Mouse (Mus musculus) embryonic facial prominence, embryonic 10.5 days (tissue): ENCODE results near the gene Gm11563. TPM values are rescaled to one million over a fixed set of nuclear protein-coding genes. Genes with fewer than 3 reads are reported as not detected.
"Not testable (repeated sequence)": the region's sequence is repeated elsewhere in the genome, so short reads cannot be mapped to it uniquely, and the experiment has no call there.

ENCODE experiments used
- DNase-seq: peaks from one replicate; pipeline ENCODE4 v3.0.0-alpha.2; 2017; ENCODE audit warnings: low spot score
- H3K27ac ChIP-seq: fragments of 300-500 bp; sonication (generic); replicated peaks from 2 replicates; pipeline ENCODE4 v1.5.1; 2016; ENCODE audit warnings: mild to moderate bottlenecking
- H3K27me3 ChIP-seq: fragments of 300-500 bp; sonication (generic); replicated peaks from 2 replicates; pipeline ENCODE4 v1.6.1; 2016; ENCODE audit warnings: low read depth, mild to moderate bottlenecking; ENCODE audit not compliant: poor library complexity, severe bottlenecking
- H3K36me3 ChIP-seq: fragments of 300-500 bp; sonication (generic); replicated peaks from 2 replicates; pipeline ENCODE4 v1.6.1; 2016; ENCODE audit warnings: mild to moderate bottlenecking, moderate library complexity
- H3K4me1 ChIP-seq: fragments of 300-500 bp; sonication (generic); 2 replicates; pipeline ENCODE4 v1.6.1; 2016
- H3K4me3 ChIP-seq: fragments of 300-500 bp; sonication (generic); 2 replicates; pipeline ENCODE4 v1.5.1; 2016; ENCODE audit warnings: mild to moderate bottlenecking, moderate library complexity
- H3K9me3 ChIP-seq: fragments of 300-500 bp; sonication (generic); 2 replicates; pipeline ENCODE4 v1.6.1; 2016; ENCODE audit warnings: mild to moderate bottlenecking
- WGBS: fragments of 180-500 bp; shearing (Covaris S2); methylation state at CpG from one replicate; pipeline ENCODE4 v1.1.7; 2016; 5-methylcytosine and 5-hydroxymethylcytosine counted together
- polyA plus RNA-seq: library from polyadenylated mRNA; unstranded; fragments of >200 nt; fragmentation: Nextera tagmentation; extraction: Ambion mirVana; gene quantifications from 2 replicates; pipeline ENCODE4 v1.2.1, GENCODE M21; 2016

Gm11563 gene
- polyA plus RNA-seq, 1 experiment from 2014 or later: not detected

DNA sequence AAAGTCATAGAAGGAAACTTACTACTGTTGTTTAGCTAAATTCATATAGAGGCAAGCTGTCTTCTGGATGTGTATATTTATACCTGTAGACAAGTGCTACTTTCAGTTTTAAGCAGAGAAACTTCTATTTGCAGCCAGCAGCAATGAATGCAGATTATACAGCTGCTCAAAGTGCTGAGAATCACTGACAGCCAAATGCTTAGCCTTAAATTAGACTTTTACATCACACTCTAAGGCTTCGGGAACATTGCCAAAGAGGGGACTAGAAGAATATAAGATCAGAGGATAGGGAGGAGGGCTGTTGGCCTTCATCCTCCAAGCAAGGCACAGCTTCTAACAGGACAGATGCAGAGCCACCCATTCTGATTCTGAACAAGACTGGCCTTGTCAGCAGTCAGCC, 21.7 kb downstream of the Gm11563 start:
- H3K9me3 ChIP-seq: no peaks in the 10 kb centered on the region
- no peaks in the 10 kb centered on the region for H3K4me1 ChIP-seq
- H3K27me3 ChIP-seq: no peaks in the 10 kb centered on the region; the same call in 1 of the 2 replicates
- no peak for DNase-seq
- no peak overlapping the region for H3K27ac ChIP-seq
- H3K36me3 ChIP-seq: no peaks in the 10 kb centered on the region
- 80% methylated on average over 1 of the region's 1 CpGs for WGBS
- no peak overlapping the region for H3K4me3 ChIP-seq

- Histone ChIP-seq H3K4me1 (no peaks in the 10 kb centered on the region), H3K4me3 (no peak within 1 kb of the TSS), H3K27me3 (no peaks in the 10 kb centered on the region; the same call in 1 of the 2 replicates), H3K9me3 (no peaks in the 10 kb centered on the region), H3K27ac (no peak within 1 kb of the TSS), H3K36me3 (no peaks in the 10 kb centered on the region)
- no peak for DNase-seq
- 36% methylated on average over 8 of the region's 8 CpGs for WGBS
Measured at GRCm38 (mm10) chr11:99634653-99635134, 24.1 kb downstream of the Gm11563 start, which contains the start of gene Krtap4-2. Gene Krtap4-2 (minus strand): TSS chr11:99635084.

GRCm38 (mm10) chr11:99633293-99633692, 25.5 kb downstream of the Gm11563 start:
- Histone ChIP-seq H3K36me3 (no peaks in the 10 kb centered on the region), H3K4me3 (no peak overlapping the region), H3K9me3 (no peaks in the 10 kb centered on the region), H3K4me1 (no peaks in the 10 kb centered on the region), H3K27me3 (no peaks in the 10 kb centered on the region; the same call in 1 of the 2 replicates), H3K27ac (no peak overlapping the region)
- DNase-seq: no peak
- 75% methylated on average over 2 of the region's 2 CpGs for WGBS

DNA sequence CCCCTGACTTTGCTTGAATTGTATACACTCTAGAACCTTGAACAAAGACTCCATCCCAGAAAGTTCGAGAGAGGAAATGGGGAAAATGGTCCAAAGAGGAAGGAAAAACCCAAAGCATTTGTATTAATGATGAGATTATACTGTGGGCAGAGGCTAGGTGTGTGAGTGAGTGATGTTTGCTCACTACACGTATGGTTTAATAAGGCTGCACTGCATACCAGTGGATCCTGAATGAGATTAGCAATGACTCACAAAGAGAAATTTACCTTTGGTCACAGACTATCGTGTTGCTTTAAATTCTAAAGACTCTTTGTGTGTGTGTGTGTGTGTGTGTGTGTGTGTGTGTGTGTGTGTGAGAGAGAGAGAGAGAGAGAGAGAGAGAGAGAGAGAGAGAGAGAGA, 27.9 kb downstream of the Gm11563 start:
- Histone ChIP-seq H3K4me1 (no peaks in the 10 kb centered on the region), H3K4me3 (no peak overlapping the region), H3K27ac (no peak overlapping the region), H3K9me3 (no peaks in the 10 kb centered on the region), H3K27me3 (no peaks in the 10 kb centered on the region; the same call in 1 of the 2 replicates), H3K36me3 (no peaks in the 10 kb centered on the region)
- DNase-seq: no peak
- 80% methylated on average over 3 of the region's 3 CpGs for WGBS

DNA sequence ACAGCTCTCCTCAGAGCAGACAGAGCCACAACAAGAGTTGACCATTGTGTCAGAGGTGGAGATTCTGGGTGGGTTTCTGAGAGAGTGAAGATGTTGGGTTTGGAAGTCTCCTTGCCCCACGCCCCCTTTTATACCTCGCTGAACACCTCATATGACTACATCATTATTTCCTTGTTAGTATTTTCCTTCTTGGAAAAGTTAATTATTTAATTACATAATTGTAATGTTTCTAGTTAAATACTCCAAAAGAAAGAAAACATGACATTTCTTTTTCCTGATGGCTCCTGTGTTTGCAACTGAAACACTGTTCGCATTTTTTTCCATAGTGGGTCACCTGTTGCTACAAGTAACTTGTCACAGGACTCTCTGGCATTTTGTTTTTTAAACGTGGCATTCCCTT, 30.6 kb downstream of the Gm11563 start, which contains the start of gene Krtap4-1:
Gene Krtap4-1, minus strand, starts transcription at position 101 of the 400 bp plus-strand sequence.
- no peaks in the 10 kb centered on the region for H3K4me1 ChIP-seq
- WGBS: 81% methylated on average over 4 of the region's 4 CpGs
- H3K36me3 ChIP-seq: no peaks in the 10 kb centered on the region
- H3K4me3 ChIP-seq: no peak within 1 kb of the TSS
- no peaks in the 10 kb centered on the region for H3K27me3 ChIP-seq
- H3K27ac ChIP-seq: no peak within 1 kb of the TSS
- DNase-seq: no peak
- H3K9me3 ChIP-seq: no peaks in the 10 kb centered on the region

DNA sequence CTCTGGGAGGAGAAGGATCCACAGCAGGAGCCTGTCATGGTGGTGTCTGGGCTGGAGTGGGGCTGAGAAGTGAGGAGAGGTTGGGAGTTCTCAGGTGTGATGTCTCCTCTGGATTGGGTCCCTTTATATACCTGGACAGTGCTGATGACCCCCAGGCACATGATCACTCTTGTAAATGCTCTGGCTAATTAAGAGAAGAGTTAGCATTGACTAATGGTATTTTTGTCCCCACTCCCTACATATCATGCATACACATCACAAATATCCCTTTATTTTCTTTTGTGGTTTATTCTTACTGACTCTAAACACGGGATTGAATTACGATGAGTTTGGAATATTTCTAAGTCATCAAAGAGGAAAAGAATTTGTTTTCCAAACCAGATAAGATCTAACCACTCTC, 38.4 kb downstream of the Gm11563 start, which contains the start of gene Gm11562:
Gene Gm11562, minus strand, starts transcription at position 101 of the 400 bp plus-strand sequence.
- H3K4me3 ChIP-seq: no peak within 1 kb of the TSS
- H3K4me1 ChIP-seq: no peaks in the 10 kb centered on the region
- WGBS: 92% methylated on average over 2 of the region's 2 CpGs
- H3K27ac ChIP-seq: no peak within 1 kb of the TSS
- no peaks in the 10 kb centered on the region for H3K36me3 ChIP-seq
- no peak for DNase-seq
- H3K9me3 ChIP-seq: no peaks in the 10 kb centered on the region
- no peaks in the 10 kb centered on the region for H3K27me3 ChIP-seq

GRCm38 (mm10) chr11:99614796-99615363, 43.9 kb downstream of the Gm11563 start, which contains the start of gene Krtap2-4:
Gene Krtap2-4 (minus strand): TSS chr11:99614846.
- no peaks in the 10 kb centered on the region for H3K27me3 ChIP-seq
- DNase-seq: no peak
- WGBS: 80% methylated on average over 3 of the region's 3 CpGs

DNA sequence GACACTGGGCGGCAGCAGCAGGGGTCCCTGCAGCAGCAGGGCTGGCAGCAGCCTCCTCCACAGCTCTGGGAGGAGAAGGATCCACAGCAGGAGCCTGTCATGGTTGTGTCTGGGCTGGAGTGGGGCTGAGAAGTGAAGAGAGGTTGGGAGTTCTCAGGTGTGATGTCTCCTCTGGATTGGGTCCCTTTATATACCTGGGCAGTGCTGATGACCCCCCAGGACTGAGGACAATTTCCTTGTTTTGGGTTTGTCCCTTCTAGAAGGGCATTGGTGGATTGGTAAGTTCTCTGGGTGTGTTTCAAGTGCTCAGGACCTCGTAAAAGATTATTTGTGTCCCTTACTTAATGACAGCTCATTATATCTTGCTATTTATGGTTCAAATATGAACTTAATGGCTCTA, 48.7 kb downstream of the Gm11563 start, which contains the start of gene Gm11937:
Gene Gm11937, minus strand, starts transcription at position 101 of the 400 bp plus-strand sequence.
- not testable (repeated sequence) for H3K9me3 ChIP-seq, H3K36me3 ChIP-seq, H3K27me3 ChIP-seq, DNase-seq, H3K27ac ChIP-seq, H3K4me3 ChIP-seq, H3K4me1 ChIP-seq
- 71% methylated on average over 1 of the region's 2 CpGs for WGBS

More at GRCm38 (mm10) chr11:99614796-99615363, 43.9 kb downstream of the Gm11563 start, which contains the start of gene Krtap2-4:
- H3K4me3 ChIP-seq: no peak within 1 kb of the TSS
- H3K27ac ChIP-seq: no peak within 1 kb of the TSS
- no peaks in the 10 kb centered on the region for H3K9me3 ChIP-seq
- no peaks in the 10 kb centered on the region for H3K36me3 ChIP-seq
- H3K4me1 ChIP-seq: no peaks in the 10 kb centered on the region

DNA sequence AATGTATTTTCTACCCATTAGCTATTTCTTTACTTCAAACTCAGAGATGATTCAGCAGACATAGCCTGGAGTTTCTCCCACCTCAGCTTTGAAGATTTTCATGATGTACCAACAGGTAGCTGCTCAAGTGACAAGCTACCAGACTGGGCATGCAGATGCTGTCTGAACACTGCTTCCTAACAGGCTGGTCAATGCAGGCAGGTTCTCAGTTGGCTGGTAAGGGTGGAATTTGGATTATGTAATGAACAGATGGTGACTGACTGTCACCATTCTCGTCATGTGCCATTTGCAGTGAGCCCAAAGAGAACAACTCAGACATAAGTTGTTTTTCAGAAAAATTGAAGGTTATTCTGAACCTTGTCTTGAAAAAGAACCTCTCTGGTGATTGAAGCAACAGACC, 49.6 kb downstream of the Gm11563 start:
- no peaks in the 10 kb centered on the region for H3K36me3 ChIP-seq
- H3K27ac ChIP-seq: no peak overlapping the region
- no peaks in the 10 kb centered on the region for H3K4me1 ChIP-seq
- no peak for DNase-seq
- H3K4me3 ChIP-seq: no peak overlapping the region
- WGBS: 73% methylated on average over 1 of the region's 1 CpGs
- H3K9me3 ChIP-seq: no peaks in the 10 kb centered on the region
- H3K27me3 ChIP-seq: no peaks in the 10 kb centered on the region

Other genes starting within 250 kb of the Gm11563 start
- not detected in 2 replicates for gene Krt12, start 236.7 kb downstream of the Gm11563 start, polyA plus RNA-seq
- 0.97 and 1.00 TPM in 2 replicates for gene Krt20, start 220.8 kb downstream of the Gm11563 start, polyA plus RNA-seq
- gene Krt23, start 165.8 kb downstream of the Gm11563 start, polyA plus RNA-seq: 0.21 and 0.31 TPM in 2 replicates
- gene Krt39, start 137.6 kb downstream of the Gm11563 start, polyA plus RNA-seq: not detected in 2 replicates
- not detected in 2 replicates for gene Krt40, start 115.8 kb downstream of the Gm11563 start, polyA plus RNA-seq
- not detected in 2 replicates for gene Krtap3-3, start 108.1 kb downstream of the Gm11563 start, polyA plus RNA-seq
- gene Krtap3-2, start 102.1 kb downstream of the Gm11563 start, polyA plus RNA-seq: not detected in 2 replicates
- gene Gm11939, start 99.5 kb downstream of the Gm11563 start, polyA plus RNA-seq: not detected in 2 replicates
- gene Krtap3-1, start 92.3 kb downstream of the Gm11563 start, polyA plus RNA-seq: not detected in 2 replicates
- not detected in 2 replicates for gene Krtap1-5, start 77.9 kb downstream of the Gm11563 start, polyA plus RNA-seq
- not detected in 2 replicates for gene Krtap1-4, start 75.3 kb downstream of the Gm11563 start, polyA plus RNA-seq
- gene Krtap1-3, start 67.6 kb downstream of the Gm11563 start, polyA plus RNA-seq: not detected in 2 replicates
- gene Krtap9-3, start 60.9 kb downstream of the Gm11563 start, polyA plus RNA-seq: not detected in 2 replicates
- not detected in 2 replicates for gene Gm11938, start 55.7 kb downstream of the Gm11563 start, polyA plus RNA-seq
- gene Gm11937, start 48.8 kb downstream of the Gm11563 start, polyA plus RNA-seq: not detected in 2 replicates
- gene Krtap2-4, start 44.1 kb downstream of the Gm11563 start, polyA plus RNA-seq: not detected in 2 replicates
- not detected in 2 replicates for gene Gm11562, start 38.5 kb downstream of the Gm11563 start, polyA plus RNA-seq
- gene Krtap4-1, start 30.7 kb downstream of the Gm11563 start, polyA plus RNA-seq: not detected in 2 replicates
- gene Krtap4-2, start 23.9 kb downstream of the Gm11563 start, polyA plus RNA-seq: not detected in 2 replicates
- not detected in 2 replicates for gene Krtap4-7, start 14.9 kb downstream of the Gm11563 start, polyA plus RNA-seq
- not detected in 2 replicates for gene Gm11555, start 8.7 kb downstream of the Gm11563 start, polyA plus RNA-seq
- gene Krtap4-6, start 7.0 kb upstream of the Gm11563 start, polyA plus RNA-seq: not detected in 2 replicates
- gene Gm14190, start 31.8 kb upstream of the Gm11563 start, polyA plus RNA-seq: not detected in 2 replicates
- gene Gm14180, start 75.3 kb upstream of the Gm11563 start, polyA plus RNA-seq: not detected in 2 replicates
- not detected in 2 replicates for gene Gm11595, start 114.0 kb upstream of the Gm11563 start, polyA plus RNA-seq
- not detected in 2 replicates for gene Krtap4-8, start 121.7 kb upstream of the Gm11563 start, polyA plus RNA-seq
- not detected in 2 replicates for gene Krtap4-9, start 126.2 kb upstream of the Gm11563 start, polyA plus RNA-seq
- gene Gm11596, start 134.5 kb upstream of the Gm11563 start, polyA plus RNA-seq: not detected in 2 replicates
- not detected in 2 replicates for gene Gm11569, start 140.0 kb upstream of the Gm11563 start, polyA plus RNA-seq
- gene Gm11554, start 145.5 kb upstream of the Gm11563 start, polyA plus RNA-seq: not detected in 2 replicates
- not detected in 2 replicates for gene Krtap4-13, start 150.9 kb upstream of the Gm11563 start, polyA plus RNA-seq
- gene Gm11564, start 156.7 kb upstream of the Gm11563 start, polyA plus RNA-seq: not detected in 2 replicates
- gene 2300003K06Rik, start 179.1 kb upstream of the Gm11563 start, polyA plus RNA-seq: not detected in 2 replicates
- not detected in 2 replicates for gene Krtap4-16, start 192.6 kb upstream of the Gm11563 start, polyA plus RNA-seq
- not detected in 2 replicates for gene Gm11568, start 199.0 kb upstream of the Gm11563 start, polyA plus RNA-seq
- gene Gm11559, start 205.5 kb upstream of the Gm11563 start, polyA plus RNA-seq: not detected in 2 replicates
- gene Krtap9-1, start 214.4 kb upstream of the Gm11563 start, polyA plus RNA-seq: not detected in 2 replicates
- not detected in 2 replicates for gene Gm11567, start 220.2 kb upstream of the Gm11563 start, polyA plus RNA-seq
- not detected in 2 replicates for gene Krtap31-1, start 249.0 kb upstream of the Gm11563 start, polyA plus RNA-seq